Mouse (Mus musculus) central nervous system, embryonic 18 days (tissue): ENCODE results near the gene Myo1a. TPM values are rescaled to one million over a fixed set of nuclear protein-coding genes. Genes with fewer than 3 reads are reported as not detected.

ENCODE experiments used
- polyA plus RNA-seq: library from polyadenylated mRNA; depleted of rRNA; stranded (reverse); fragments of >200 nt; gene quantifications from 2 replicates; pipeline ENCODE4 v1.2.3, GENCODE M21; 2012; rRNA removed

Gene Myo1a
- polyA plus RNA-seq: 2.2 and 3.5 TPM in 2 replicates

DNA sequence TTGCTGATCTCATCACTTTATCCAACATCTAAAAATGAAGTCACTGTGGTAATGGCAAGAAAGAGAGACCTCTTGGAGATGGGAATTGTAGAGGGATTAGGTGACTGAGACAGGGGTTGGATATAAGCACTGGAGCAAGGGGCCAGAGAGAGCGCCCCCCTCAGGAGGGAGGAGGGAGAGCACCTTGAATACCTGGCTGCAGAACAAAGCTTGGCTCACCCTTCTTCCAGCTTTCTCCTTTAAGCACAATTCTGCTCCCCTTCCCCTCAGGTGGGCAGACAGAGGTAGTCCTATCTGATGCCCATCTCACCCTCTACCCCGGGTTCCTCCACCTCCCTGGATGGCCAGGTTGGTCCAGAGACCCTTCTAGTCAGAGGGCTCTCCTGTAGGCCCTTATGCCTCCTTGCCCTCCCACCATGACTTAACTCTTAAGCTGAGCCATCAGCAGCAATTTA is at the start of gene Myo1a:
Myo1a (plus strand) TSS at position 405 of the 455 bp plus-strand sequence.

GRCm38 (mm10) chr10:127666501-127667268 is 38.3 kb upstream of the Myo1a start, which contains the start of gene Nemp1:
Gene Nemp1 (plus strand): TSS chr10:127666901.

DNA sequence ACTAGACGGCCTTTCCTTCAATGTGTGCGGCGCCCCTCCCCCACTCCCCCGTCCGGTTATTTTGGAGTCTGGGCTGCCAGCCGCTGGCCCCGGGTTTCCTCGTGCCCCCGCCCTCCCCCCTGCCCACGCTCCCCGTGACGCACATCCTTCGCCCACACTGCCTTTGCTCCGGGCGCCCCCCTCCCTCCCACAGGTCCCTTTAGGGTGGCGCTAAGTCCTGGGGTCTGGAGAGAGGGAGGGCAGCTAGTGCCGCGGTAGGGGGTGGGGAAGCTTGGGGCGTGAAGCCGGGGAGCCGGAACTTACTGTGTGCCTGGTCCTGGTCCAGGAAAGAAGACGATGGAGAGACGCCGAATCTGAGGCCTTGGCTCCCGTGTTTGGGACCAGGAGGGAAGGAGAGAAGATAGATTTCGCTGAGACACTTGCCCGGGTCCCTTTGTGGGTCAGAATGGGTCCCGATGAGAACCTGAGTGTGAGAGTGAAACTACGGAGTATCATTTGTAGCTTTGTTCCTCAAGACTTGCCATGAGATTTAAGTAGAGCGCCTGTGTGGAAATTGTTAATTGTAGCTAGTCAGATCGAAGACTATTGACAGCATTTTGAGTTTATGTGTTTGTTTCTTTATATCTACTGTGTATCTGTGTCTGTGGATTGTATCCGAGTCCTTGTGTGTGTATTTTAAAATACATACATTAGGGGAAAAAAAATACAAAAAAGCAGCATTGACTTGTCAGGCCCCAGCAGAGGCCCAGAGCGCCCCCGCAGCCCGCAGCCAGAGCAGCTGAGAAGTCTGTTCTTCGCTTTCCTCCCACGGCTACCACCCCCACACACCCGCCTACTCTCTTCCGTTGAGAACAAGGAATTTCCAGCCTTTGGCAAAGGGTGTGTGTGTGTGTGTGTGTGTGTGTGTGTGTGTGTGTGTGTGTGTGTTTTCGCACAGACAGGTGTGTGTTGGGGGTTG is 36.6 kb upstream of the Myo1a start, which contains the start of gene Nab2:
Nab2 (minus strand) TSS at position 476 of the 958 bp plus-strand sequence.

DNA sequence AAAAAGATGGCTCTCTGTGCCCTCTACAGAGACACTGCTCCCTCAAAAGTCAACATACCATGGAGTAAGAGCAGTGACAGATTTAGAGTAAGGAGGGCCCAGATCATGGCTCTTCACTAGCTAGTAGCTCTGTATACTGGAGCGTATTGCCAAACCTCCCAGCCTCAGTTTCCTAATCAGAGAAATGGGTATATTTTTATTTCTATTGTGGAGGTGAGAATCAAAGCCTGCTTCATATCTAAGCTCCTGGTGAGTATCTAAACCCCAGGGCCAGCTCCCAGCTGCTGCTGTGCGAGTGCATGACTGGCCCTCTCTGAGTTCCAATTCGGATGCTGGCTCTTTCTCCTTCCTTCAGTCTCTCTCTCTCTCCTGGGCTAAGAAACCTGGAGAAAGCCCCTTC is 19.2 kb downstream of the Myo1a start, which contains the start of gene Tac2:
Tac2 (plus strand) TSS at position 301 of the 400 bp plus-strand sequence.

DNA sequence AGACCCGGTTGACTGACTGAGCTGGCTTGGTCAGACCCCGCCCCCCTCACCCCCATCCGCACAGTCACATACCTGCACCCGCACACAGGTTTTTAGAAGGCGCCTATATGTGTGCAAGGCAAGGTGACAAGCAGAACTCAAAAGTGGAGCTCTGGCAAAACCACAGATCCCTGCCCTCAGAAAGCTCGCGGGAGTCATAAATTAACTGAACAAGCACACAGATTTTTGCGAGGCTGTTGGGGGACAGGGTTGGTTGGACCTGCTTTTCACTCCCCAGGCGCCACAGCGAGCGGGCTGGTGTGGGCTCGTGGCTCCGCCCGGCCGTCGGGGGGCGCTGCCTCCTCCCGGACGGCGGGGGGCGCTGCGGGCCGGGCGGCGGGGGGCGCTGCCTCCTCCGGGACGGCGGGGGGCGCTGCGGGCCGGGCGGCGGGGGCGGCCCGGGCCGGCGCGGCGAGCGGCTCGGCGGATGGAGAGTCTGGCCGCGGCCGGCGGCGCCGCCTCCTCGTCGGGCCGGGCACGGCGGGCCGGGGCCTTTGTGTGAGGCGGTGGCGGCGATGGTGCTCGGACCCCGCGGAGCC is 34.2 kb downstream of the Myo1a start, which contains the start of gene Zbtb39:
Zbtb39 (plus strand) TSS at position 456 of the 578 bp plus-strand sequence.

GRCm38 (mm10) chr10:127751548-127751947 is 46.6 kb downstream of the Myo1a start, which contains the start of gene Gpr182:
Gene Gpr182 (minus strand): TSS chr10:127751732.

GRCm38 (mm10) chr10:127759181-127760110 is 54.5 kb downstream of the Myo1a start, which contains the start of the genes Rdh1 and Rdh16f1:
Gene Rdh1 (plus strand): TSS chr10:127759721.
Gene Rdh16f1 (plus strand): TSS chr10:127759787.

Other genes starting within 250 kb of the Myo1a start
- gene Stac3, start 203.5 kb upstream of the Myo1a start, polyA plus RNA-seq: 6.8 and 10.4 TPM in 2 replicates
- 13.5 and 15.8 TPM in 2 replicates for gene Ndufa4l2, start 190.2 kb upstream of the Myo1a start, polyA plus RNA-seq
- gene Shmt2, start 182.7 kb upstream of the Myo1a start, polyA plus RNA-seq: 61.1 and 62.7 TPM in 2 replicates
- 10.5 and 10.6 TPM in 2 replicates for gene Nxph4, start 170.6 kb upstream of the Myo1a start, polyA plus RNA-seq
- 178 and 189 TPM in 2 replicates for gene Lrp1, start 84.0 kb upstream of the Myo1a start, polyA plus RNA-seq
- gene Stat6, start 62.2 kb upstream of the Myo1a start, polyA plus RNA-seq: 5.9 and 6.5 TPM in 2 replicates
- 7.1 and 7.3 TPM in 2 replicates for gene Nemp1, start 38.3 kb upstream of the Myo1a start, polyA plus RNA-seq
- gene Nab2, start 36.6 kb upstream of the Myo1a start, polyA plus RNA-seq: 13.1 and 13.3 TPM in 2 replicates
- gene Tac2, start 19.3 kb downstream of the Myo1a start, polyA plus RNA-seq: 5.4 and 6.2 TPM in 2 replicates
- gene Zbtb39, start 34.4 kb downstream of the Myo1a start, polyA plus RNA-seq: 9.3 and 10.1 TPM in 2 replicates
- 1.1 and 1.3 TPM in 2 replicates for gene Gpr182, start 46.6 kb downstream of the Myo1a start, polyA plus RNA-seq
- 0.05 and 0.07 TPM in 2 replicates for gene Rdh1, start 54.6 kb downstream of the Myo1a start, polyA plus RNA-seq
- 0.63 TPM in 1 of 2 replicates, not detected in the other for gene Rdh16f1, start 54.6 kb downstream of the Myo1a start, polyA plus RNA-seq
- gene Rdh9, start 71.2 kb downstream of the Myo1a start, polyA plus RNA-seq: 0.61 TPM in 1 of 2 replicates, not detected in the other
- gene Rdh16, start 96.0 kb downstream of the Myo1a start, polyA plus RNA-seq: 0.03 and 0.05 TPM in 2 replicates
- gene Rdh19, start 144.8 kb downstream of the Myo1a start, polyA plus RNA-seq: not detected in 2 replicates
- gene Rdh16f2, start 161.3 kb downstream of the Myo1a start, polyA plus RNA-seq: not detected in 2 replicates
- not detected in 2 replicates for gene Rdh7, start 183.6 kb downstream of the Myo1a start, polyA plus RNA-seq
- gene Sdr9c7, start 193.3 kb downstream of the Myo1a start, polyA plus RNA-seq: not detected in 2 replicates